Mouse (Mus musculus): ENCODE results near the gene Smchd1.

DNA sequence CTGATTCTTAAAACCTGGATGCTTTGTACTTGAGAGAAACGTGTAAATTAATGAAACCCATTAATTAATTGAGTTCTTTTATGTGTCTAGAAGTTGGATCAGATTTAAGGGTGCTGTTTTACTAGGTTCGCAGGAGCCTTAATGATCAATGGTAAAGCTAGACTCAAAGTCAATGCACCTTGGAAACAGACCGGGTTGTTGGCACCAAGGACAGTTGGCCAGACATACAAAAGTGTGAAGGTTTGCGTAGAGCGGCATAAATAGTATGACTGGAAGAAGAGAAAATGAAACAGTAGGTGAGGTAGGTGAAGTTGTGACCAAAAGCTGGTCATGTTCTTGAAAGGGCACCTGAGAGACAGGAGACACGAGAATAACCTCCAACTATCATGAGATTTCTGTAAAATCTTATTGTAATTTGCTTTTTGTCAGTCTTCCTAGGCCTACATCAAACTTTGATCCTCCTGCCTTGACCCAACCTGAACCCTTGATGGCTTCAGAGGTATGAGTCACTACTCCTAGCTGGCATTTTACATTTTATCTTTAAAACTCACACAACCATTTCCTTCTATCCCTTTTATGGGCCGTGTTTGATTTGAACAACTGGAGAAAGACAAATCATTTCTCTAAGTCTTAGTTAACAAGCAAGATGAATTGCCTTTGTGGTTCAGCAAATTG lies 1.3 kb upstream of the Smchd1 start:
- TF ChIP-seq POLR2A (IDR thresholded peaks at IDR 0.05; ENCODE audit: low read depth, low read length): no peak
- no peak for TF ChIP-seq CTCF (IDR thresholded peaks at IDR 0.05; ENCODE audit: extremely low read depth, insufficient read length, insufficient replicate concordance, low read depth, low read length)
